ENCODE assay signal across 16 mouse cellular contexts in the genomic region with DNA sequence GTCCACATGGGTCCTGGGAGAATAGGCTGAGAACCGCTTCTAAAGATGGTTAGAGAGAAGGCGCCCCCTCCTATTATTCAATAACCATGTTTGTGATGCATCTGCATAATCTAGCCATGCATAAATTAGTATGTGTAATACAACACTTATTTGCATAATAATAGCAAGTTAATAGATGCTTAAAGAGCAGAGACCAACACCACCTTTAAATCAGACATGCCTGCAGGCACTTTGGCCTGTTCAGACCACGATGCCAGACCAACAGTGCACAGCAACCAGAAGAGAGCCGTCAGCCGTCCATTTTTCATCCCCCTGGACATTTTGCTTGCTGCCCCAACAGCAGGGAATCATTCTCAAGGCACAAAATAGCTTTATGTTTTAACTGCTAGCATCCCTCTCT.
"Had no signal": no experiment of that assay in that cellular context is flagged by ENCODE, and none has a peak within 500 bp of the region (broad histone marks: within the 10 kb centered on the region; RNA-seq: fewer than 3 reads in every experiment).

No protein-coding gene starts in this region.

- ATAC-seq: intestine, postnatal 0 days; liver, postnatal 0 days; midbrain, embryonic 16.5 days had no signal

- H3K27ac ChIP-seq: left cerebral cortex, adult 2 months; liver, embryonic 13.5 days; lung, embryonic 15.5 days; macrophage; neural tube, embryonic 12.5 days; stomach, postnatal 0 days had no signal

- DNase-seq: kidney, adult 8-10 months; kidney, postnatal 25 days; liver; liver, embryonic 13.5 days; liver, postnatal 0 days; lung, postnatal 14 days; thymus, postnatal 4 days had no signal

- H3K4me3 ChIP-seq: left cerebral cortex, adult 2 months; limb, embryonic 12.5 days; liver, embryonic 13.5 days; lung, embryonic 15.5 days; megakaryocyte, embryonic 14.5 days; neural tube, embryonic 12.5 days had no signal

- H3K27me3 ChIP-seq: limb, embryonic 12.5 days; liver, embryonic 13.5 days; lung, embryonic 15.5 days; megakaryocyte, embryonic 14.5 days; neural tube, embryonic 12.5 days had no signal

- H3K4me1 ChIP-seq: lung, embryonic 15.5 days; megakaryocyte, embryonic 14.5 days had no signal

- H3K9ac ChIP-seq: limb, embryonic 12.5 days; liver, embryonic 13.5 days; liver, postnatal 0 days; lung, embryonic 15.5 days; neural tube, embryonic 12.5 days had no signal

- H3K9me3 ChIP-seq: limb, embryonic 12.5 days; liver, embryonic 13.5 days; lung, embryonic 15.5 days; megakaryocyte, embryonic 14.5 days; neural tube, embryonic 12.5 days had no signal

- H3K36me3 ChIP-seq: liver, embryonic 13.5 days; lung, embryonic 15.5 days; neural tube, embryonic 12.5 days had no signal

- H3K4me2 ChIP-seq: limb, embryonic 12.5 days; liver, embryonic 13.5 days; lung, embryonic 15.5 days; neural tube, embryonic 12.5 days had no signal
